Mouse (Mus musculus) stomach, embryonic 15.5 days (tissue): Measurements from ENCODE around the gene Nmt2. TPM values are rescaled to one million over a fixed set of nuclear protein-coding genes. Genes with fewer than 3 reads are reported as not detected.

Experiments
- ATAC-seq: fragments of 200-750 bp; cut with Nextera tagmentation; 2 replicates; pipeline ENCODE4 v1.8.0; 2017; ENCODE audit warnings: low read depth, moderate number of reproducible peaks, moderate TSS enrichment; ENCODE audit not compliant: insufficient read depth, low FRiP score
- H3K27ac ChIP-seq: fragments of 300-500 bp; sonication (generic); 2 replicates; pipeline ENCODE4 v1.5.1; 2015; ENCODE audit warnings: mild to moderate bottlenecking, inconsistent platforms
- H3K27me3 ChIP-seq: fragments of 300-500 bp; sonication (generic); replicated peaks from 2 replicates; pipeline ENCODE4 v1.6.1; 2015; ENCODE audit warnings: inconsistent platforms
- H3K36me3 ChIP-seq: fragments of 300-500 bp; sonication (generic); 2 replicates; pipeline ENCODE4 v1.6.1; 2015; ENCODE audit warnings: inconsistent platforms
- H3K4me1 ChIP-seq: fragments of 300-500 bp; sonication (generic); 2 replicates; pipeline ENCODE4 v1.6.1; 2015; ENCODE audit warnings: inconsistent platforms
- H3K4me2 ChIP-seq: fragments of 300-500 bp; sonication (generic); 2 replicates; pipeline ENCODE4 v1.6.1; 2015; ENCODE audit warnings: mild to moderate bottlenecking, inconsistent platforms
- H3K4me3 ChIP-seq: fragments of 300-500 bp; sonication (generic); replicated peaks from 2 replicates; pipeline ENCODE4 v1.5.1; 2015; ENCODE audit warnings: inconsistent platforms
- H3K9ac ChIP-seq: fragments of 300-500 bp; sonication (generic); 2 replicates; pipeline ENCODE4 v1.6.1; 2015; ENCODE audit warnings: inconsistent platforms
- H3K9me3 ChIP-seq: fragments of 300-500 bp; sonication (generic); 2 replicates; pipeline ENCODE4 v1.6.1; 2016; ENCODE audit warnings: inconsistent platforms
- WGBS: fragments of 180-500 bp; shearing (Covaris S2); methylation state at CpG from one replicate; pipeline ENCODE4 v1.1.7; 2015; 5-methylcytosine and 5-hydroxymethylcytosine counted together
- polyA plus RNA-seq: library from polyadenylated mRNA; unstranded; fragments of >200 nt; fragmentation: Nextera tagmentation; extraction: Ambion mirVana; gene quantifications from 2 replicates; pipeline ENCODE4 v1.2.1, GENCODE M21; 2015

Nmt2 gene
- polyA plus RNA-seq, 1 experiment from 2014 or later, result 38.2 TPM

DNA sequence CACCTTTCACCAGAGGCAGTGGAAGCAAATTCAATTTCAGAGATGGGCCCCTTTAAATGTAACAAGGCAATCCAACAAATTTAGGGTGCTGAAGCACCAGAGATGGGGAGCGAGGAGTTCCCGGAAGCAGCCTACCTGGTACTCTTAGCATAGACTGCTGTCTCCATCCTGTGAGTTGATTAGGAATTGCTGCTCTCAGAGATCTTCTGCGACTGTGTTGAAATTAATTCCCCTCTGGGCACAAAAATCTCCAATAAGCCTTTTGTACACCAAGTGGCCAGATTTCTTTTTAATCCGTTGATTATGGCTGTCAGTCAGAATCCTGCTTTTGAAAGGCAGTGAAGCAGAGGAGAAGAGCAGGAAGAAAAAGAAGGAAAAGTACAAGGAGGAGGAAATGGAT lies 81.1 kb downstream of the Nmt2 start:
- H3K4me1 ChIP-seq, result no peaks in the 10 kb centered on the region
- WGBS, result 62% methylated on average over 4 of the region's 4 CpGs
- no peak overlapping the region for H3K27ac ChIP-seq
- no peak overlapping the region for H3K9ac ChIP-seq
- no peaks in the 10 kb centered on the region for H3K36me3 ChIP-seq
- no peaks in the 10 kb centered on the region for H3K27me3 ChIP-seq
- no peak overlapping the region for H3K4me2 ChIP-seq
- ATAC-seq, result no peak
- no peaks in the 10 kb centered on the region for H3K9me3 ChIP-seq
- H3K4me3 ChIP-seq, result no peak overlapping the region

Other genes starting within 250 kb of the Nmt2 start
- gene Fam171a1, start 170.0 kb upstream of the Nmt2 start, polyA plus RNA-seq, result 26.7 and 29.1 TPM in 2 replicates
- 23.5 and 24.7 TPM in 2 replicates for gene Rpp38, start 48.4 kb downstream of the Nmt2 start, polyA plus RNA-seq
- 0.91 and 2.0 TPM in 2 replicates for gene Acbd7, start 52.0 kb downstream of the Nmt2 start, polyA plus RNA-seq
- not detected in 2 replicates for gene Olah, start 113.0 kb downstream of the Nmt2 start, polyA plus RNA-seq
- 0.39 and 0.62 TPM in 2 replicates for gene Meig1, start 138.4 kb downstream of the Nmt2 start, polyA plus RNA-seq
- gene Dclre1c, start 139.9 kb downstream of the Nmt2 start, polyA plus RNA-seq, result 6.4 and 6.6 TPM in 2 replicates
- gene Suv39h2, start 190.8 kb downstream of the Nmt2 start, polyA plus RNA-seq, result 11.9 and 12.2 TPM in 2 replicates
- gene Gm45902, start 228.6 kb downstream of the Nmt2 start, polyA plus RNA-seq, result 3.9 and 4.0 TPM in 2 replicates
- 93.7 and 96.5 TPM in 2 replicates for gene Hspa14, start 228.6 kb downstream of the Nmt2 start, polyA plus RNA-seq
- gene Cdnf, start 228.8 kb downstream of the Nmt2 start, polyA plus RNA-seq, result 0.12 and 0.14 TPM in 2 replicates